Mouse (Mus musculus) CH12.LX (cell line): ENCODE measurements around the gene Srsf9. TPM values are rescaled to one million over a fixed set of nuclear protein-coding genes. Genes with fewer than 3 reads are reported as not detected.

Experiments used
- DNase-seq: peaks from one replicate; pipeline ENCODE4 v3.0.0-alpha.2; 2013; ENCODE audit errors: extremely low read depth
- H3K27ac ChIP-seq: 2 replicates; pipeline ENCODE4 v1.5.1; 2012; ENCODE audit warnings: low read depth, mild to moderate bottlenecking, control low read depth, moderate library complexity; ENCODE audit not compliant: insufficient read depth
- H3K27me3 ChIP-seq: replicated peaks from 2 replicates; pipeline ENCODE3; 2012; ENCODE audit warnings: inconsistent platforms
- H3K36me3 ChIP-seq, 2 experiments: replicated peaks in 1 of 2; 2 replicates each; pipeline versions ENCODE3 to v1.6.1; 2012; ENCODE audit warnings: inconsistent platforms in 1 of 2, low read length in 1 of 2, mild to moderate bottlenecking in 1 of 2, mixed read lengths in 1 of 2, moderate library complexity in 1 of 2; ENCODE audit not compliant: control insufficient read depth in 1 of 2, insufficient read depth in 1 of 2
- H3K4me1 ChIP-seq, 2 experiments: 2 replicates each; pipeline ENCODE4 v1.6.1; 2012; ENCODE audit warnings: inconsistent platforms in 1 of 2, moderate library complexity in 1 of 2; ENCODE audit not compliant: insufficient read depth in 2 of 2, control insufficient read depth in 1 of 2
- H3K4me2 ChIP-seq: 2 replicates; pipeline ENCODE4 v1.6.1; 2012; ENCODE audit warnings: low read depth, mild to moderate bottlenecking, control low read depth; ENCODE audit not compliant: poor library complexity, insufficient read depth, severe bottlenecking
- H3K4me3 ChIP-seq, 3 experiments: fragments of 150-350 bp in 1 of 3; sonication (generic) in 1 of 3; replicated peaks in 1 of 3; 2 replicates each; pipeline versions ENCODE3 to v1.5.1; 2011 to 2012; ENCODE audit warnings: low read depth in 2 of 3, low read length in 2 of 3, mild to moderate bottlenecking in 2 of 3, moderate library complexity in 2 of 3, control low read depth in 1 of 3, improper control_type of control experiment in 1 of 3, inconsistent platforms in 1 of 3, mixed read lengths in 1 of 3; ENCODE audit not compliant: poor library complexity in 1 of 3
- H3K79me2 ChIP-seq: replicated peaks from 2 replicates; pipeline ENCODE4 v1.6.1; 2012; ENCODE audit warnings: mild to moderate bottlenecking, moderate library complexity; ENCODE audit not compliant: control insufficient read depth, poor library complexity, insufficient read depth, severe bottlenecking; ENCODE audit errors: extremely low read depth
- H3K9ac ChIP-seq: 2 replicates; pipeline ENCODE4 v1.6.1; 2012; ENCODE audit warnings: low read depth, mild to moderate bottlenecking, control low read depth, moderate library complexity; ENCODE audit not compliant: insufficient read depth
- H3K9me3 ChIP-seq: replicated peaks from 2 replicates; pipeline ENCODE3; 2012; ENCODE audit warnings: low read length, inconsistent platforms, mixed read lengths
- BHLHE40 ChIP-seq: IDR thresholded peaks from 2 replicates; pipeline ENCODE4 v1.6.1; 2011; ENCODE audit warnings: mild to moderate bottlenecking, low read depth, low read length, improper control_type of control experiment
- CHD1 ChIP-seq: IDR thresholded peaks from 2 replicates; pipeline ENCODE4 v1.6.1; 2012; ENCODE audit warnings: low read depth, low read length, improper control_type of control experiment, inconsistent platforms
- CHD2 ChIP-seq: IDR thresholded peaks from 2 replicates; pipeline ENCODE4 v1.6.1; 2011; ENCODE audit warnings: low read length, improper control_type of control experiment
- CTCF ChIP-seq, 2 experiments: IDR thresholded peaks in 1 of 2; conservative IDR thresholded peaks in 1 of 2; 2 replicates each; pipeline ENCODE4 v1.5.1; 2011 to 2012; ENCODE audit warnings: low read depth in 2 of 2, low read length in 2 of 2, improper control_type of control experiment in 1 of 2, inconsistent platforms in 1 of 2, mild to moderate bottlenecking in 1 of 2, moderate library complexity in 1 of 2
- E2F4 ChIP-seq: IDR thresholded peaks from 2 replicates; pipeline ENCODE4 v1.6.1; 2011; ENCODE audit warnings: low read depth, low read length, improper control_type of control experiment; ENCODE audit not compliant: insufficient replicate concordance
- ELF1 ChIP-seq: IDR thresholded peaks from 2 replicates; pipeline ENCODE4 v1.6.1; 2014; ENCODE audit warnings: low read depth, mild to moderate bottlenecking, inconsistent platforms, low read length, improper control_type of control experiment
- EP300 ChIP-seq: IDR thresholded peaks from 2 replicates; pipeline ENCODE4 v1.6.1; 2011; ENCODE audit warnings: low read length, improper control_type of control experiment
- ETS1 ChIP-seq: conservative IDR thresholded peaks from 2 replicates; pipeline ENCODE4 v1.6.1; 2012; ENCODE audit warnings: low read depth, mild to moderate bottlenecking, inconsistent platforms, low read length, improper control_type of control experiment, moderate library complexity
- HCFC1 ChIP-seq: IDR thresholded peaks from 2 replicates; pipeline ENCODE4 v1.6.1; 2012; ENCODE audit warnings: low read depth, mild to moderate bottlenecking, inconsistent platforms, low read length, improper control_type of control experiment
- IRF4 ChIP-seq: IDR thresholded peaks from 2 replicates; pipeline ENCODE4 v1.6.1; 2014; ENCODE audit warnings: low read depth, mild to moderate bottlenecking, inconsistent platforms, low read length, improper control_type of control experiment
- JUN ChIP-seq: IDR thresholded peaks from 2 replicates; pipeline ENCODE4 v1.6.1; 2011; ENCODE audit warnings: low read depth, mild to moderate bottlenecking, low read length, improper control_type of control experiment, moderate library complexity; ENCODE audit not compliant: insufficient read depth
- KAT2A ChIP-seq: IDR thresholded peaks from 2 replicates; pipeline ENCODE4 v1.6.1; 2012; ENCODE audit warnings: low read length, improper control_type of control experiment, inconsistent platforms; ENCODE audit not compliant: insufficient replicate concordance
- MAFK ChIP-seq: IDR thresholded peaks from 2 replicates; pipeline ENCODE4 v1.6.1; 2011; ENCODE audit warnings: low read length, improper control_type of control experiment; ENCODE audit not compliant: insufficient replicate concordance
- MAX ChIP-seq: IDR thresholded peaks from 2 replicates; pipeline ENCODE4 v1.6.1; 2011; ENCODE audit warnings: low read length, improper control_type of control experiment
- MAZ ChIP-seq: IDR thresholded peaks from 2 replicates; pipeline ENCODE4 v1.6.1; 2012; ENCODE audit warnings: low read depth, mild to moderate bottlenecking, inconsistent platforms, low read length, improper control_type of control experiment, moderate library complexity
- MEF2A ChIP-seq: IDR thresholded peaks from 2 replicates; pipeline ENCODE4 v1.6.1; 2014; ENCODE audit warnings: low read depth, mild to moderate bottlenecking, inconsistent platforms, low read length, improper control_type of control experiment, borderline replicate concordance
- MXI1 ChIP-seq: IDR thresholded peaks from 2 replicates; pipeline ENCODE4 v1.6.1; 2011; ENCODE audit warnings: mild to moderate bottlenecking, low read depth, low read length, improper control_type of control experiment
- NELFE ChIP-seq: IDR thresholded peaks from 2 replicates; pipeline ENCODE4 v1.6.1; 2011; ENCODE audit warnings: low read depth, low read length, improper control_type of control experiment
- NRF1 ChIP-seq: IDR thresholded peaks from 2 replicates; pipeline ENCODE4 v1.6.1; 2014; ENCODE audit warnings: low read depth, mild to moderate bottlenecking, inconsistent platforms, low read length, improper control_type of control experiment, moderate library complexity
- PAX5 ChIP-seq: IDR thresholded peaks from 2 replicates; pipeline ENCODE4 v1.6.1; 2012; ENCODE audit warnings: low read length, inconsistent platforms, mixed read lengths
- POLR2A ChIP-seq: IDR thresholded peaks from 2 replicates; pipeline ENCODE4 v1.6.1; 2011; ENCODE audit warnings: low read depth, mild to moderate bottlenecking, improper control_type of control experiment, low read length
- POLR2AphosphoS2 ChIP-seq: IDR thresholded peaks from 2 replicates; pipeline ENCODE4 v1.6.1; 2011; ENCODE audit warnings: low read depth, low read length, improper control_type of control experiment
- RAD21 ChIP-seq: IDR thresholded peaks from 2 replicates; pipeline ENCODE4 v1.6.1; 2011; ENCODE audit warnings: low read depth, mild to moderate bottlenecking, low read length, improper control_type of control experiment, moderate library complexity
- RCOR1 ChIP-seq: conservative IDR thresholded peaks from 2 replicates; pipeline ENCODE4 v1.6.1; 2012; ENCODE audit warnings: low read depth, mild to moderate bottlenecking, inconsistent platforms, low read length, improper control_type of control experiment
- SIN3A ChIP-seq: IDR thresholded peaks from 2 replicates; pipeline ENCODE4 v1.6.1; 2012; ENCODE audit warnings: low read length, improper control_type of control experiment, inconsistent platforms
- SMC3 ChIP-seq: IDR thresholded peaks from 2 replicates; pipeline ENCODE4 v1.6.1; 2011; ENCODE audit warnings: low read depth, low read length, improper control_type of control experiment
- TBP ChIP-seq: conservative IDR thresholded peaks from 2 replicates; pipeline ENCODE4 v1.6.1; 2011; ENCODE audit warnings: low read depth, low read length, improper control_type of control experiment
- TCF12 ChIP-seq: IDR thresholded peaks from 2 replicates; pipeline ENCODE4 v1.6.1; 2014; ENCODE audit warnings: low read depth, mild to moderate bottlenecking, inconsistent platforms, low read length, improper control_type of control experiment
- UBTF ChIP-seq: IDR thresholded peaks from 2 replicates; pipeline ENCODE4 v1.6.1; 2012; ENCODE audit warnings: low read depth, mild to moderate bottlenecking, inconsistent platforms, low read length, improper control_type of control experiment, moderate library complexity
- USF1 ChIP-seq: IDR thresholded peaks from 2 replicates; pipeline ENCODE4 v1.6.1; 2014; ENCODE audit warnings: low read depth, mild to moderate bottlenecking, inconsistent platforms, low read length, improper control_type of control experiment
- USF2 ChIP-seq: conservative IDR thresholded peaks from 2 replicates; pipeline ENCODE4 v1.6.1; 2011; ENCODE audit warnings: low read depth, low read length, improper control_type of control experiment
- ZC3H11A ChIP-seq: IDR thresholded peaks from 2 replicates; pipeline ENCODE4 v1.6.1; 2012; ENCODE audit warnings: low read depth, mild to moderate bottlenecking, inconsistent platforms, low read length, improper control_type of control experiment
- ZKSCAN1 ChIP-seq: IDR thresholded peaks from 2 replicates; pipeline ENCODE4 v1.6.1; 2012; ENCODE audit warnings: low read depth, inconsistent platforms, low read length, improper control_type of control experiment, borderline replicate concordance
- ZMIZ1 ChIP-seq: IDR thresholded peaks from 2 replicates; pipeline ENCODE4 v1.6.1; 2012; ENCODE audit warnings: low read depth, mild to moderate bottlenecking, inconsistent platforms, low read length, improper control_type of control experiment
- ZNF384 ChIP-seq: IDR thresholded peaks from 2 replicates; pipeline ENCODE4 v1.6.1; 2012; ENCODE audit warnings: low read depth, low read length, improper control_type of control experiment, inconsistent platforms
- dilution Hi-C: fragments of 300-500 bp; cut with MboI; formaldehyde crosslinking; loops from 2 replicates; pipeline ENCODE4 v1.14.3; 2020; ENCODE audit warnings: low sequenced_read_pairs; ENCODE audit not compliant: extremely low pct_unique_long_range_greater_than_20kb, extremely low pct_ligation_motif_present
- in situ Hi-C: fragments of 300-500 bp; cut with MboI; formaldehyde crosslinking; loops from 3 replicates; pipeline ENCODE4 v1.14.3; 2019; ENCODE audit warnings: low sequenced_read_pairs, low pct_ligation_motif_present, low pct_unique_long_range_greater_than_20kb, mixed read lengths
- polyA plus RNA-seq: library from polyadenylated mRNA; unstranded; fragments of >175 nt; gene quantifications from 2 replicates; pipeline ENCODE4 v1.2.1, GENCODE M21; 2012; ENCODE audit warnings: low read depth; ENCODE audit not compliant: insufficient read length
- total RNA-seq, 2 experiments: library from RNA; depleted of rRNA; stranded (reverse); fragments of 300-350 nt in 1 of 2; fragments of >200 nt in 1 of 2; gene quantifications; 2 replicates each; pipeline ENCODE4 v1.2.3; 2012 to 2014

The Srsf9 gene
- total and polyA plus RNA-seq, 3 experiments: 73.4 to 130 (median 117) TPM

GRCm38 (mm10) chr5:115279226-115280049 lies 47.5 kb upstream of the Srsf9 start, which contains the start of gene Coq5:
Gene Coq5 (plus strand): TSS chr5:115279666.
- TF ChIP-seq E2F4: no peak
- peak; percentile 78 for TF ChIP-seq MAX
- TF ChIP-seq SIN3A: peak; percentile 89
- TF ChIP-seq JUN: no peak
- 0 out of 2 replicates have a peak, but pooled peaks have one; percentile 43 for TF ChIP-seq MEF2A
- no peak for TF ChIP-seq CHD1
- peak; percentile 71 for TF ChIP-seq ELF1
- no peak; the same call in 1 of the 2 replicates for TF ChIP-seq MAZ
- peak; percentile 68 for TF ChIP-seq NRF1
- 0 out of 2 replicates have a peak, but pooled peaks have one; percentile 3 for TF ChIP-seq USF1
- peak; percentile 48 for TF ChIP-seq IRF4
- 0 out of 2 replicates have a peak, but pooled peaks have one; percentile 27 for TF ChIP-seq ETS1
- peak; percentile 51; the same call in 1 of the 2 replicates for TF ChIP-seq POLR2AphosphoS2
- peak; percentile 91 for TF ChIP-seq MXI1
- TF ChIP-seq EP300: no peak
- no peak for TF ChIP-seq UBTF
- TF ChIP-seq ZNF384: peak; percentile 96
- no peak for TF ChIP-seq SMC3
- TF ChIP-seq TCF12: peak; percentile 77
- TF ChIP-seq PAX5: no peak
- TF ChIP-seq CTCF (conservative IDR thresholded peaks at IDR 0.05 in 1 of 2, IDR thresholded peaks at IDR 0.05 in 1 of 2; ENCODE audit: low read depth in 2 of 2, low read length in 2 of 2): no peak
- TF ChIP-seq USF2: no peak
- TF ChIP-seq RAD21: no peak
- TF ChIP-seq MAFK: 0 out of 2 replicates have a peak, but pooled peaks have one; percentile 13
- TF ChIP-seq NELFE: peak; percentile 84
- no peak for TF ChIP-seq ZC3H11A
- no peak for TF ChIP-seq RCOR1
- peak; percentile 57; the same call in 1 of the 2 replicates for TF ChIP-seq ZMIZ1
- no peak for TF ChIP-seq CHD2
- TF ChIP-seq ZKSCAN1: no peak
- TF ChIP-seq BHLHE40: no peak
- no peak for TF ChIP-seq TBP
- TF ChIP-seq POLR2A: peak; percentile 87
- TF ChIP-seq KAT2A: peak; percentile 79; the same call in 1 of the 2 replicates
- TF ChIP-seq HCFC1: peak; percentile 90
- H3K79me2 ChIP-seq: peaks cover 22% of the 10 kb centered on the region
- H3K4me2 ChIP-seq: peak within 1 kb of the TSS; percentile 93
- dilution Hi-C loops (no loop called here), in situ Hi-C loops (no loop called here)
- H3K9me3 ChIP-seq: peaks cover 2% of the 10 kb centered on the region
- peak within 1 kb of the TSS; percentile 51 for H3K27ac ChIP-seq
- peaks cover 7 to 30% of the 10 kb centered on the region in 2 experiments for H3K4me1 ChIP-seq
- H3K27me3 ChIP-seq: no peaks in the 10 kb centered on the region
- H3K4me3 ChIP-seq: peak within 1 kb of the TSS; percentile 93 to 100 (median 98)
- H3K36me3 ChIP-seq: peaks cover 12 to 23% of the 10 kb centered on the region in 2 experiments
- H3K9ac ChIP-seq: peak within 1 kb of the TSS; percentile 82
- DNase-seq: peak; percentile 66
